Mouse (Mus musculus) embryonic fibroblast, embryonic 13.5 days (primary cell): ENCODE results near the gene Smyd1. TPM values are rescaled to one million over a fixed set of nuclear protein-coding genes. Genes with fewer than 3 reads are reported as not detected.

Experiments
- H3K27ac ChIP-seq: 2 replicates; pipeline ENCODE4 v1.5.1; 2012; ENCODE audit warnings: low read length, control low read depth, inconsistent platforms; ENCODE audit not compliant: insufficient read depth
- H3K4me1 ChIP-seq: 2 replicates; pipeline ENCODE4 v1.6.1; 2011; ENCODE audit warnings: low read length; ENCODE audit not compliant: control insufficient read depth, insufficient read depth
- H3K4me3 ChIP-seq: 2 replicates; pipeline ENCODE4 v1.5.1; 2011; ENCODE audit warnings: mild to moderate bottlenecking, control low read depth, low read length; ENCODE audit not compliant: insufficient read depth
- CTCF ChIP-seq: IDR thresholded peaks from 2 replicates; pipeline ENCODE4 v1.5.1; 2011; ENCODE audit warnings: mild to moderate bottlenecking, control low read depth, low read length, moderate library complexity, borderline replicate concordance; ENCODE audit not compliant: insufficient read depth
- POLR2A ChIP-seq: IDR thresholded peaks from 2 replicates; pipeline ENCODE4 v1.6.1; 2011; ENCODE audit warnings: low read depth, mild to moderate bottlenecking, control low read depth, low read length, moderate library complexity
- polyA plus RNA-seq: library from polyadenylated mRNA; stranded (reverse); fragments of >200 nt; gene quantifications from 2 replicates; pipeline ENCODE4 v1.2.4, GENCODE M21; 2011; ENCODE audit warnings: low read depth; ENCODE audit not compliant: missing spikeins, insufficient read length

Smyd1 gene
- polyA plus RNA-seq, 1 experiment: not detected

DNA sequence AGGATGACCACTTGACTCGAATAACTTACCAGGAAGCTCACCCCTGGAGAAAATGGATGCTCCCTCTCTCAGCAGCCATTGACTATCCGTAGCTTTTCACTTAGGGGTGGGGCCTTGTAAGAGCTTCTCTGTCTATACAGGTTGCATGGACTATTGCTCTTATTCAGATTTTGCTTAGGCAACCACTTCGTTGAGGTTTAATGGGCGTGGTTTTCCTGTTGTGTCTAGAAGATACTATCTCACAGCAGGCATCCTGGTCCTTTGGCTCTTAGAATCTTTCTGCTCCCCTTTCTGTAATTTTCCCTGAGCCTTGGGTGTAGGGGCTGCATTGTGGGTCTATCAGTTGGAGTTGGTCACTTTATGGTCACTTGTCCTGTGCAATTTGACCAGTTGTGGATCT is 100.5 kb downstream of the Smyd1 start:
- no peak for TF ChIP-seq POLR2A
- no peak for TF ChIP-seq CTCF
- no peak overlapping the region for H3K27ac ChIP-seq
- no peak overlapping the region for H3K4me3 ChIP-seq
- H3K4me1 ChIP-seq: peaks cover 6% of the 10 kb centered on the region; the same call in 1 of the 2 replicates

- no peaks in the 10 kb centered on the region for H3K4me1 ChIP-seq
- H3K27ac ChIP-seq: no peak overlapping the region
- TF ChIP-seq POLR2A: no peak
- no peak for TF ChIP-seq CTCF
- no peak overlapping the region for H3K4me3 ChIP-seq
These were observed 109.6 kb downstream of the Smyd1 start for GRCm38 (mm10) chr6:71212471-71212870.

DNA sequence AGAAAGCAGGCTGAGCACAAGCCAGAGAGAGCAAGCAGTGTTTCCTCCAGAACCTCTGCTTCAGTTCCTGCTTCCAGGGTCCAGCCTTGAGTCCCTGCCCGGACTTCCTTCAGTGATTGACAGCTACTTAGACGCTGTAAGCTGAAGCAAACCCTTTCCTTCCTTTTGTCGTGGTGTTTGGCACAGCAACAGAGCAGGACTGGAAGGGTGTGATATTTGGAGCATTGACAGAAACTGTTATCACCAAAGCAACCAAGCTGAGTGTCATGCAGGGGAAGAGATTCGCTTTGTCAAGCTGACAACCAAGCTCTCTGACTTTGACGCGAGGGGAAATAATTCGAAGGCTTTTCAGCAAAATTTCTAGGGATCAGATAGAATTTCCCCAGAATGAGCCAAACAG is 110.1 kb downstream of the Smyd1 start:
- H3K27ac ChIP-seq: no peak overlapping the region
- no peak overlapping the region for H3K4me3 ChIP-seq
- H3K4me1 ChIP-seq: no peaks in the 10 kb centered on the region
- TF ChIP-seq CTCF (no peak), POLR2A (no peak)

DNA sequence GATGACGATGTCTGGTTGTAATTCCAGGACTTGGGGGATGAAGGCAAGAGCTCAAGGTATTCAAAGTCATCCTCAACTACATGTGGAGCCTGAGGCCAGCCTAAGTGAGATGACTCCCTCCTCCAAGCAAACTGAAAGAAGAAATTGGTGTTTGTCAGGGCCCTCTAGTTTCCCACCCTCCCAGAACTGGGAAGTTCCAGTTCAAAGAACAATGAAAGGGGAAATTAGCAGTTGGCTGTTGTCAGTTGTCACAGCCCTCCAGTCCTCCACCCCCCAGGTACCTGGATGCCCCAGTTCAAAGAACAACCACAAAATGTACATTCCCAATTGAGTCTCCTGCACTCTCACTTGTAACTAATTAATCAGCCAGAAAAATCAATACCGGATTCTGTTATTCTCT is 113.3 kb downstream of the Smyd1 start:
- no peak overlapping the region for H3K27ac ChIP-seq
- TF ChIP-seq CTCF (no peak), POLR2A (no peak)
- H3K4me1 ChIP-seq: no peaks in the 10 kb centered on the region
- H3K4me3 ChIP-seq: no peak overlapping the region

- no peaks in the 10 kb centered on the region for H3K4me1 ChIP-seq
These were observed 117.9 kb downstream of the Smyd1 start for GRCm38 (mm10) chr6:71204166-71204565.

DNA sequence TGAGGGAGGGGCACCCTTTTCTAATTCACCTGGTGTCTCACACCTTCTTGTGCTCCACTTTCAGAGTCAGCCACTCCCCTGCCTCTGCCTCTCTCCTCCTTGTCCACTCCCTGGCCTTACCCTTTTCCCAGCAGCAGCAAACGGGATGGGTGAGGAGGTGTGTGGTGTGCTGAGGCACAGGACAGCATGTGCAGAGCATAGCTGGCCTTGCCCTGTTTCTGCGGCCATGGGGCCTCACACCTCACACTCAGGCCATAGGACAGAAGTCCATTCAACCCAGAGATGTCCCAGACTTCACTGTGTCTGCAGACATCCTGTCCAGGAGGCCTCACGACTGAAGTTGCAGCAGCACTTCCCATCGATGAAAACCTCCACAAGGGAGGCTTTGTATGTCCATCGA is 118.4 kb downstream of the Smyd1 start:
- no peaks in the 10 kb centered on the region for H3K4me1 ChIP-seq
- TF ChIP-seq CTCF: no peak
- no peak for TF ChIP-seq POLR2A
- no peak overlapping the region for H3K4me3 ChIP-seq
- H3K27ac ChIP-seq: no peak overlapping the region

More at GRCm38 (mm10) chr6:71204166-71204565, 117.9 kb downstream of the Smyd1 start:
- no peak overlapping the region for H3K27ac ChIP-seq
- TF ChIP-seq CTCF (no peak), POLR2A (no peak)
- H3K4me3 ChIP-seq: no peak overlapping the region

- Histone ChIP-seq H3K4me1 (no peaks in the 10 kb centered on the region), H3K27ac (no peak overlapping the region), H3K4me3 (no peak overlapping the region)
- TF ChIP-seq POLR2A: no peak
- no peak for TF ChIP-seq CTCF
These were observed 120.1 kb downstream of the Smyd1 start for GRCm38 (mm10) chr6:71201925-71202324.

DNA sequence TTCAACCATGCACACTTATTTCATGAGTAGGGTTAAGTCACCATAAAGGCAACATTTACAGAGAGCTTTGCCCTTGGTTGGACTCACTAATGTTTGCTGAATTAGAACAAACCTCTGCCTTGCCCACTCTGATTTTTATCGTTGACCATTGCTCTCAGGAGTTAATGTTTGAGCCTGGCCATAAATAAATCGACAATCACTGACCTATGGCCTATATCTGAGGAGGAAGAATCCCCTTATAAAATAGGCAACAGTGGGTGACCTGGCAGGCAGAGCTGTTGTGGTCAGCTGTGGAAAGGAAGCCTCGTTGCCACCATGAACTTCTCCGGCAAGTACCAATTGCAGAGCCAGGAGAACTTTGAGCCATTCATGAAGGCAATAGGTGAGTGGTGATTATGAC is 122.4 kb downstream of the Smyd1 start, which contains the start of gene Fabp1:
TSS of gene Fabp1 (plus strand) at position 216 of the 400 bp plus-strand sequence.
- Histone ChIP-seq H3K27ac (no peak within 1 kb of the TSS), H3K4me3 (no peak within 1 kb of the TSS), H3K4me1 (no peaks in the 10 kb centered on the region)
- no peak for TF ChIP-seq POLR2A
- no peak for TF ChIP-seq CTCF

DNA sequence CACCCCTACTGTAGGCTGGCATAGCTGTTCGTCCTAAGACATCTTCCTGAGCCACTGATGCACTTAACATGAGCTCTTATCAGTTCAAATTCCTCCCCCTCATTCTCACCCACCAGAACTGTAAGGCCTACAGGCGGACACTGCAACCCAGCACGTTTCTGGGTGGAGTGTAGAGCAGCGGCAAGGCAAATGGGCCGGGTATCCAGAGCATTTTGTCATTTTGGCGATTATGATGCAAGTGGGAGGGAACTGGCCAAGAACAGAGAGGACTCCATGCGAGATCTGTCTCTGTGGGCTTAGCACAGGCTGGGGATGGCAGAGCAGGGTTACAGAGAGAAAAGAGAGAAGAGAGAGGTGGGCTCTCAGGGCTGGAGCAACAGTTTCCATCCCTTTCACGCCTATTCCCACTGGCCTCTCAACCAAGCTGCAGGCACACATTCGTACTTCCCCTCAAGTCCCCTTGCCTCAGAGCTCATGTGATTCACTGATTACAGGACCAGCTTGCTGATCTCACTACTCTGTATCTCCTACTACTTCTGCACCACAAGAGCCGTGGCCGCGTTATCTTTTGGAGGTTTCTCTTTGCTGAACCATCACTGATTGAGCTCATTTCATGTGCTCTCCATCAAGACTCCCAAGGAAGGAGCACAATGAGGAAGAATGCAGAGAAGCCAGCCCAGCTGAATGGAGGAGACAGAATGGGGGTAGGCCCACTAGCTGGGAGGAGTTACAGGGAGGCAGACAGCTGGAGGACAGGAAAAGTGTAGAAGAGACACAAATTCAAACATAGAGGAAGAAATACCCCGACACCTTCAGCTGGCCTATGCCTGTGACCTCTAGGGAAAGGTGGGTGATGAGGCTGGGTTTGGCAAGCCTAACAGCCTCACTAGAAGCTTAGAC is 124.1 kb downstream of the Smyd1 start:
- H3K4me1 ChIP-seq: no peaks in the 10 kb centered on the region
- TF ChIP-seq POLR2A (no peak), CTCF (no peak)

DNA sequence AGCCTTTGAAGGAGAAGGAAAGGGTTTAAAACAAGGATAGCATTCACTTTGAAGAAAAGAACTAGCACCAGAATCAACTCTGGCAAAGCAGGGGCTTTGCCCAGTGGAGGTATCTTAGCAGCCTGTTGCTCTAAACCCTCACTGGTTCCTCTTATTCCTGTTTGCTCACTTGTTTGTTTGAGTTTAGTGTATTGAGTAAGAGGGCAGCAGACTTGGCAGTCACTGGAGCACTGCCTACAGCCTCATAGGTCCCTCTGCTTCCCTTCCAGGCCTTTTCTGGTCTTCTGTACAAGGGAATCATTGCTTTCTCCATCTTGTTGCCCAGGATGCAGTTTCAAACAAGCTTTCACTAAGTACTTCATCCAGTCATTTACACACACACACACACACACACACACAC is 125.9 kb downstream of the Smyd1 start:
- no peak overlapping the region for H3K27ac ChIP-seq
- no peaks in the 10 kb centered on the region for H3K4me1 ChIP-seq
- H3K4me3 ChIP-seq: no peak overlapping the region
- no peak for TF ChIP-seq CTCF
- TF ChIP-seq POLR2A: no peak

More for the DNA sequence above, 124.1 kb downstream of the Smyd1 start:
- Histone ChIP-seq H3K4me3 (no peak overlapping the region), H3K27ac (no peak overlapping the region)

DNA sequence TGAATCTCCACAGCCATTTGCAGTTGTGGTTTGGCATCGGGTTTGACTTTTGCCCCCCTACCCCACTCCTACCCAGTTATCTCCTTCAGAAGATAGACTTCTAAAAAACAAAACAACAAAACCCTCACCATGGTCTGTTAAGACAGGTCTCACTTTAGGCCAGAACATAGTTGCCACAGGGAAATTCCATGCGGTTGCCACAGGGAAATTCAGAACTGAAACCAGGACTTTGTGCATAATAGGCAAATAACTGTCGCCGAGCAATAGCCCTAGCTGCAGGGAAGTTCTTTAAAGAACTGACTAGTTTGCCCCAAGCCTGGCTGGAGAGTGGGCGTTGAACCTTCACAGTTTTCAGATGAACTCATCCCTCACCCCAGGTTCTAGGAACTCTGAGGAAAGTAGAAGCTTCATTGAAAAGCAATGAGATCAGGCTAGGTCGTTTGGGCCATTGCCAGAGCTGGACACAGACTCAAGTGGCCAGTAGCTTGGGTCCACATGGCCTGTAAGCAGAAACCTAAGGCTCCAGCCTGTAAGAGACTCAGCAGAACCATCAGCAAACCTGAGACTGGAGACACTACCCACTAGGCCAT is 128.8 kb downstream of the Smyd1 start:
- H3K27ac ChIP-seq: no peak overlapping the region
- H3K4me3 ChIP-seq: no peak overlapping the region
- no peaks in the 10 kb centered on the region for H3K4me1 ChIP-seq
- TF ChIP-seq CTCF (no peak), POLR2A (no peak)
